Mouse (Mus musculus) CH12.LX (cell line): ENCODE data around the gene Hist1h4h. TPM values are rescaled to one million over a fixed set of nuclear protein-coding genes. Genes with fewer than 3 reads are reported as not detected.
A peak's percentile ranks its signal among the peaks of the same experiment; 100 is the strongest.

Experiments
- DNase-seq: peaks from one replicate; pipeline ENCODE4 v3.0.0-alpha.2; 2013; ENCODE audit errors: extremely low read depth
- H3K27ac ChIP-seq: 2 replicates; pipeline ENCODE4 v1.5.1; 2012; ENCODE audit warnings: low read depth, mild to moderate bottlenecking, control low read depth, moderate library complexity; ENCODE audit not compliant: insufficient read depth
- H3K27me3 ChIP-seq: replicated peaks from 2 replicates; pipeline ENCODE3; 2012; ENCODE audit warnings: inconsistent platforms
- H3K36me3 ChIP-seq, 2 experiments: replicated peaks in 1 of 2; 2 replicates each; pipeline versions ENCODE3 to v1.6.1; 2012; ENCODE audit warnings: inconsistent platforms in 1 of 2, low read length in 1 of 2, mild to moderate bottlenecking in 1 of 2, mixed read lengths in 1 of 2, moderate library complexity in 1 of 2; ENCODE audit not compliant: control insufficient read depth in 1 of 2, insufficient read depth in 1 of 2
- H3K4me1 ChIP-seq, 2 experiments: 2 replicates each; pipeline ENCODE4 v1.6.1; 2012; ENCODE audit warnings: inconsistent platforms in 1 of 2, moderate library complexity in 1 of 2; ENCODE audit not compliant: insufficient read depth in 2 of 2, control insufficient read depth in 1 of 2
- H3K4me2 ChIP-seq: 2 replicates; pipeline ENCODE4 v1.6.1; 2012; ENCODE audit warnings: low read depth, mild to moderate bottlenecking, control low read depth; ENCODE audit not compliant: poor library complexity, insufficient read depth, severe bottlenecking
- H3K4me3 ChIP-seq, 3 experiments: fragments of 150-350 bp in 1 of 3; sonication (generic) in 1 of 3; replicated peaks in 1 of 3; 2 replicates each; pipeline versions ENCODE3 to v1.5.1; 2011 to 2012; ENCODE audit warnings: low read depth in 2 of 3, low read length in 2 of 3, mild to moderate bottlenecking in 2 of 3, moderate library complexity in 2 of 3, control low read depth in 1 of 3, improper control_type of control experiment in 1 of 3, inconsistent platforms in 1 of 3, mixed read lengths in 1 of 3; ENCODE audit not compliant: poor library complexity in 1 of 3
- H3K79me2 ChIP-seq: replicated peaks from 2 replicates; pipeline ENCODE4 v1.6.1; 2012; ENCODE audit warnings: mild to moderate bottlenecking, moderate library complexity; ENCODE audit not compliant: control insufficient read depth, poor library complexity, insufficient read depth, severe bottlenecking; ENCODE audit errors: extremely low read depth
- H3K9ac ChIP-seq: 2 replicates; pipeline ENCODE4 v1.6.1; 2012; ENCODE audit warnings: low read depth, mild to moderate bottlenecking, control low read depth, moderate library complexity; ENCODE audit not compliant: insufficient read depth
- H3K9me3 ChIP-seq: replicated peaks from 2 replicates; pipeline ENCODE3; 2012; ENCODE audit warnings: low read length, inconsistent platforms, mixed read lengths
- BHLHE40 ChIP-seq: IDR thresholded peaks from 2 replicates; pipeline ENCODE4 v1.6.1; 2011; ENCODE audit warnings: mild to moderate bottlenecking, low read depth, low read length, improper control_type of control experiment
- CHD1 ChIP-seq: IDR thresholded peaks from 2 replicates; pipeline ENCODE4 v1.6.1; 2012; ENCODE audit warnings: low read depth, low read length, improper control_type of control experiment, inconsistent platforms
- CHD2 ChIP-seq: IDR thresholded peaks from 2 replicates; pipeline ENCODE4 v1.6.1; 2011; ENCODE audit warnings: low read length, improper control_type of control experiment
- CTCF ChIP-seq, 2 experiments: IDR thresholded peaks in 1 of 2; conservative IDR thresholded peaks in 1 of 2; 2 replicates each; pipeline ENCODE4 v1.5.1; 2011 to 2012; ENCODE audit warnings: low read depth in 2 of 2, low read length in 2 of 2, improper control_type of control experiment in 1 of 2, inconsistent platforms in 1 of 2, mild to moderate bottlenecking in 1 of 2, moderate library complexity in 1 of 2
- E2F4 ChIP-seq: IDR thresholded peaks from 2 replicates; pipeline ENCODE4 v1.6.1; 2011; ENCODE audit warnings: low read depth, low read length, improper control_type of control experiment; ENCODE audit not compliant: insufficient replicate concordance
- ELF1 ChIP-seq: IDR thresholded peaks from 2 replicates; pipeline ENCODE4 v1.6.1; 2014; ENCODE audit warnings: low read depth, mild to moderate bottlenecking, inconsistent platforms, low read length, improper control_type of control experiment
- GABPA ChIP-seq: IDR thresholded peaks from 2 replicates; pipeline ENCODE4 v1.6.1; 2012; ENCODE audit warnings: low read depth, low read length, improper control_type of control experiment, inconsistent platforms; ENCODE audit not compliant: insufficient replicate concordance
- HCFC1 ChIP-seq: IDR thresholded peaks from 2 replicates; pipeline ENCODE4 v1.6.1; 2012; ENCODE audit warnings: low read depth, mild to moderate bottlenecking, inconsistent platforms, low read length, improper control_type of control experiment
- IRF4 ChIP-seq: IDR thresholded peaks from 2 replicates; pipeline ENCODE4 v1.6.1; 2014; ENCODE audit warnings: low read depth, mild to moderate bottlenecking, inconsistent platforms, low read length, improper control_type of control experiment
- JUND ChIP-seq: conservative IDR thresholded peaks from 2 replicates; pipeline ENCODE4 v1.6.1; 2011; ENCODE audit warnings: low read depth, low read length, improper control_type of control experiment
- KAT2A ChIP-seq: IDR thresholded peaks from 2 replicates; pipeline ENCODE4 v1.6.1; 2012; ENCODE audit warnings: low read length, improper control_type of control experiment, inconsistent platforms; ENCODE audit not compliant: insufficient replicate concordance
- MAFK ChIP-seq: IDR thresholded peaks from 2 replicates; pipeline ENCODE4 v1.6.1; 2011; ENCODE audit warnings: low read length, improper control_type of control experiment; ENCODE audit not compliant: insufficient replicate concordance
- MAX ChIP-seq: IDR thresholded peaks from 2 replicates; pipeline ENCODE4 v1.6.1; 2011; ENCODE audit warnings: low read length, improper control_type of control experiment
- MAZ ChIP-seq: IDR thresholded peaks from 2 replicates; pipeline ENCODE4 v1.6.1; 2012; ENCODE audit warnings: low read depth, mild to moderate bottlenecking, inconsistent platforms, low read length, improper control_type of control experiment, moderate library complexity
- MEF2A ChIP-seq: IDR thresholded peaks from 2 replicates; pipeline ENCODE4 v1.6.1; 2014; ENCODE audit warnings: low read depth, mild to moderate bottlenecking, inconsistent platforms, low read length, improper control_type of control experiment, borderline replicate concordance
- MXI1 ChIP-seq: IDR thresholded peaks from 2 replicates; pipeline ENCODE4 v1.6.1; 2011; ENCODE audit warnings: mild to moderate bottlenecking, low read depth, low read length, improper control_type of control experiment
- MYC ChIP-seq: IDR thresholded peaks from 2 replicates; pipeline ENCODE4 v1.6.1; 2011; ENCODE audit warnings: low read depth, mild to moderate bottlenecking, improper control_type of control experiment, low read length
- NELFE ChIP-seq: IDR thresholded peaks from 2 replicates; pipeline ENCODE4 v1.6.1; 2011; ENCODE audit warnings: low read depth, low read length, improper control_type of control experiment
- NRF1 ChIP-seq: IDR thresholded peaks from 2 replicates; pipeline ENCODE4 v1.6.1; 2014; ENCODE audit warnings: low read depth, mild to moderate bottlenecking, inconsistent platforms, low read length, improper control_type of control experiment, moderate library complexity
- PAX5 ChIP-seq: IDR thresholded peaks from 2 replicates; pipeline ENCODE4 v1.6.1; 2012; ENCODE audit warnings: low read length, inconsistent platforms, mixed read lengths
- POLR2A ChIP-seq: IDR thresholded peaks from 2 replicates; pipeline ENCODE4 v1.6.1; 2011; ENCODE audit warnings: low read depth, mild to moderate bottlenecking, improper control_type of control experiment, low read length
- POLR2AphosphoS2 ChIP-seq: IDR thresholded peaks from 2 replicates; pipeline ENCODE4 v1.6.1; 2011; ENCODE audit warnings: low read depth, low read length, improper control_type of control experiment
- RAD21 ChIP-seq: IDR thresholded peaks from 2 replicates; pipeline ENCODE4 v1.6.1; 2011; ENCODE audit warnings: low read depth, mild to moderate bottlenecking, low read length, improper control_type of control experiment, moderate library complexity
- RCOR1 ChIP-seq: conservative IDR thresholded peaks from 2 replicates; pipeline ENCODE4 v1.6.1; 2012; ENCODE audit warnings: low read depth, mild to moderate bottlenecking, inconsistent platforms, low read length, improper control_type of control experiment
- SIN3A ChIP-seq: IDR thresholded peaks from 2 replicates; pipeline ENCODE4 v1.6.1; 2012; ENCODE audit warnings: low read length, improper control_type of control experiment, inconsistent platforms
- TBP ChIP-seq: conservative IDR thresholded peaks from 2 replicates; pipeline ENCODE4 v1.6.1; 2011; ENCODE audit warnings: low read depth, low read length, improper control_type of control experiment
- UBTF ChIP-seq: IDR thresholded peaks from 2 replicates; pipeline ENCODE4 v1.6.1; 2012; ENCODE audit warnings: low read depth, mild to moderate bottlenecking, inconsistent platforms, low read length, improper control_type of control experiment, moderate library complexity
- USF1 ChIP-seq: IDR thresholded peaks from 2 replicates; pipeline ENCODE4 v1.6.1; 2014; ENCODE audit warnings: low read depth, mild to moderate bottlenecking, inconsistent platforms, low read length, improper control_type of control experiment
- ZC3H11A ChIP-seq: IDR thresholded peaks from 2 replicates; pipeline ENCODE4 v1.6.1; 2012; ENCODE audit warnings: low read depth, mild to moderate bottlenecking, inconsistent platforms, low read length, improper control_type of control experiment
- ZMIZ1 ChIP-seq: IDR thresholded peaks from 2 replicates; pipeline ENCODE4 v1.6.1; 2012; ENCODE audit warnings: low read depth, mild to moderate bottlenecking, inconsistent platforms, low read length, improper control_type of control experiment
- ZNF384 ChIP-seq: IDR thresholded peaks from 2 replicates; pipeline ENCODE4 v1.6.1; 2012; ENCODE audit warnings: low read depth, low read length, improper control_type of control experiment, inconsistent platforms
- dilution Hi-C: fragments of 300-500 bp; cut with MboI; formaldehyde crosslinking; loops from 2 replicates; pipeline ENCODE4 v1.14.3; 2020; ENCODE audit warnings: low sequenced_read_pairs; ENCODE audit not compliant: extremely low pct_unique_long_range_greater_than_20kb, extremely low pct_ligation_motif_present
- in situ Hi-C: fragments of 300-500 bp; cut with MboI; formaldehyde crosslinking; loops from 3 replicates; pipeline ENCODE4 v1.14.3; 2019; ENCODE audit warnings: low sequenced_read_pairs, low pct_ligation_motif_present, low pct_unique_long_range_greater_than_20kb, mixed read lengths
- polyA plus RNA-seq: library from polyadenylated mRNA; unstranded; fragments of >175 nt; gene quantifications from 2 replicates; pipeline ENCODE4 v1.2.1, GENCODE M21; 2012; ENCODE audit warnings: low read depth; ENCODE audit not compliant: insufficient read length
- total RNA-seq, 2 experiments: library from RNA; depleted of rRNA; stranded (reverse); fragments of 300-350 nt in 1 of 2; fragments of >200 nt in 1 of 2; gene quantifications; 2 replicates each; pipeline ENCODE4 v1.2.3; 2012 to 2014

The Hist1h4h gene
- total and polyA plus RNA-seq, 3 experiments = 5.5 to 4,957 (median 19.4) TPM

GRCm38 (mm10) chr13:23576351-23576881, 45.6 kb downstream of the Hist1h4h start:
- in situ Hi-C loops = no loop called here
- peak overlapping the region; percentile 77 for H3K27ac ChIP-seq
- DNase-seq = no peak
- no peaks in the 10 kb centered on the region for H3K36me3 ChIP-seq
- H3K4me3 ChIP-seq = peak overlapping the region; percentile 19 to 69 (median 46)
- dilution Hi-C loops = no loop called here
- no peaks in the 10 kb centered on the region for H3K9me3 ChIP-seq
- no peak for TF ChIP-seq ELF1
- TF ChIP-seq MAFK = no peak
- 0 out of 2 replicates have a peak, but pooled peaks have one; percentile 55 for TF ChIP-seq CHD2
- TF ChIP-seq TBP = no peak
- TF ChIP-seq MAZ = no peak
- TF ChIP-seq UBTF = no peak
- peak; percentile 3; the same call in 1 of the 2 replicates for TF ChIP-seq MXI1
- peak; percentile 73; the same call in 1 of the 2 replicates for TF ChIP-seq ZMIZ1
- no peak for TF ChIP-seq CTCF (conservative IDR thresholded peaks at IDR 0.05 in 1 of 2, IDR thresholded peaks at IDR 0.05 in 1 of 2; ENCODE audit: low read depth in 2 of 2, low read length in 2 of 2)
- no peak for TF ChIP-seq JUND
- TF ChIP-seq ZC3H11A = no peak
- TF ChIP-seq MEF2A = no peak
- no peak for TF ChIP-seq IRF4
- peak; percentile 96 for TF ChIP-seq CHD1
- no peak for TF ChIP-seq ZNF384
- TF ChIP-seq HCFC1 = no peak; the same call in 1 of the 2 replicates
- no peak for TF ChIP-seq GABPA
- no peak for TF ChIP-seq NRF1
- TF ChIP-seq E2F4 = no peak
- no peak for TF ChIP-seq BHLHE40
- TF ChIP-seq NELFE = peak; percentile 63
- TF ChIP-seq POLR2A = peak; percentile 75
- peak; percentile 69; the same call in 1 of the 2 replicates for TF ChIP-seq RCOR1
- peak; percentile 50; the same call in 1 of the 2 replicates for TF ChIP-seq SIN3A
- TF ChIP-seq PAX5 = no peak
- TF ChIP-seq KAT2A = no peak
- peak; percentile 27; the same call in 1 of the 2 replicates for TF ChIP-seq MYC
- no peak for TF ChIP-seq RAD21
- no peak for TF ChIP-seq MAX
- no peak for TF ChIP-seq USF1
- peak; percentile 99 for TF ChIP-seq POLR2AphosphoS2
- peaks cover 0 to 23% of the 10 kb centered on the region in 2 experiments; a peak in 2 of 4 replicates for H3K4me1 ChIP-seq
- H3K4me2 ChIP-seq = peak overlapping the region; percentile 58
- no peaks in the 10 kb centered on the region for H3K27me3 ChIP-seq
- peak overlapping the region; percentile 88 for H3K9ac ChIP-seq
- H3K79me2 ChIP-seq = no peaks in the 10 kb centered on the region
